Mouse (Mus musculus) urinary bladder, postnatal 14 days (tissue): ENCODE measurements at regions not wholly inside any gene's neighbourhood (a gene's known extent, or its start where the extent isn't known, plus 50 kb on each side); places are given as distances from the start of the nearest gene placed in this dataset.

Experiments used
- DNase-seq: peaks from one replicate; pipeline ENCODE4 v3.0.0; 2021; ENCODE audit warnings: low spot score

DNA sequence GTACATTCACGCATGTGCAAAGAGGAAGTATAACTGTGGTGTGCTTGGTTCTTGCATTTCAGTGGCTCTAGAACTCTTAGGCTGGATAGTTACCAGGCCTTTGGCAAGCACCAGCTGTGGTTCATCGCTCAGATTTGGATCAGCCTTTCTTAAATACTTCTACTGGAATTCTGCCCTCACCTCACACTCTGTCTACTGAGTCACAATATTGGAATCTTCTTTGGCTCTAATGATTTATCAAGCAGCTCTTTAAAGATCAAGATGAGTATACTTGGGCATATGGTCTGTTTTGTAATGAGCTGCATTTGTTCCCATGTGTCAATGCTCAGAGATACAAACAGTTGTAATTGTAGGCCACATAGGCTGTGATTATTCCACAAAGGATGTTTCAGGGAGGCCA lies 197.5 kb downstream of the Icos start:
- no peak for DNase-seq

DNA sequence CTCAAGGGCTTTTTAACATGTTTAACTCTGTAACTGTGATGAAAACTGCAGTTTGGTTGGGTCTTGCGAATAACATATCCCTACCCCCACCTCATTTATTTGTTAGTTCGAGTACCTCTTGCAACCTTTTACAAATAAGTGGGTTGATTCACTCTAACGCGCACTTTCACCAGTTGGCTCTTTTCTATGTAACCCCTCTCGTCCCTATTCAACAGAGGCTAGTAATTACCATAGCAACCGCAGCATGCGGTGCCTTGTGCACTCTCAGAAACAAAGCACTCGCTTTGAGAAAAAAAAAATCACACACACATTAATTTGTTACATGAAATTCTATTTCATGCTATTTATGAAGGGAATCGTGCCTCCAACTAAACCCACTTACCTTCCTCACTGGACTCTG lies 201.7 kb downstream of the Icos start:
- no peak for DNase-seq

DNA sequence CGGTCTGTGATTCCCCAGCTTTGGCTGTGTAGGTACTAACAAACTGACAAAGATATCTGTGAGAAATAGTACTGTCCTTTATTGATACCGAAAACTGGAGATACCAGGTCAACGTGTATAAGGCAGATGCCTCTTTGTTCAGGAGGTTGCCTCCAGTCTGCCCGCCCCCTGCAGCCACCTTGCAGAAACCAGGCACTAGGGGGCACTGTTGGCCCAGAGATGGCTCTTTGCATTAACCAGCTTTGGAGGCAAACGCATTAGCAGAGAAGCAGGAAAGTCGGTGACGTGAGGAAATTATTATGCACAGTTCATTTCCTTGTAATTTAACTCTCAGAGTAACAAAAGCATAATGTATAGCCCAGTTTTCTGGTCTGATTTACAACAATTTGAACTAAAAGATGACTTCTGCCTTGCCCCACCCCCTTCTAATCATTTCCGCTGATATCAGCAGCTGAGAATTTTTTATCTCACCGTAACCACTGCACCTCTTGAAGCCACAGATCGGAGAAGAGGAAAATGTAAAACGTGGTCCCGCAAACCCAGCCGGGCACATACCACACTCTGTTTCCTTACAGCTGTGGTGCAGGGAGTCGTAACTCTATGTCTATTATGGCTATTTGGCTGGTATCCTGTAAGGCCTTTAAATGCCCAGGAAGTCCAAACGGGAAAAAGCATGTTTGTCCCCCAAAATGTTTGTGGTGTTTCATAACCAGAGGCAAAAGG lies 203.5 kb downstream of the Icos start:
- peak; percentile 92 for DNase-seq

DNA sequence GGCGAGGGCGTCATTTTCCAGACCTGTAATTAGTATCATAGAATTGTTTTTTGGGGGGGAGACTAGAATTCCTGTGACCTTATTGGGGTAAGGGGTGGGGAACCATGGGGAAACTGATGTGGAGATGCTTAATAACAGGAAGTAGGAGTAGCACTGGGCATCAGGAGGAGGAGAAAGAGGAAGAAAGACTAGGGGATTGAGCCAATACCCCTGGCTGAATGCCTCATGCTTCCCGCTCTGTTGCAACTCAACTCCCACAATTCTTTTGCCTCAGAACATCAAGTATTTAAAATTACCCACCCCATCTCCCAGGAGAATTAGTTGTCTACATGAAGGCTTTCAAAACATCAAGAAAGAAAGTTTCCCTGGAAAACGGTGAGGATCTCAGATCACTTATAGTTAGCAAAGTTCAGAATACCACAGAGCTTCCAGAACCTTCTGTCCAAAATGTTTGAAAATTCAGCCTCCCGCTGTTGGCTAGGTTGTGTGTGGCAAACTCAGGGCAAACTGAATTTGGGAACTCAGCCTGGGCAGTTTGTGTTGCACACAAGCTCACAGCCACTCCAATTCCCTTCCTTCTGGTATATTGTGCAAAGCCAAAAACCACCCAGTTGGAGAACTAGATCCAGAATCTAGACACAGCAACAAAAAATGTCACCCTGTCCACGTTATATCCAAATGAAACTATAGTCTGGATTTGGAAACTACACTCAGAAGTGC lies 209.8 kb downstream of the Icos start:
- DNase-seq, result no peak

DNA sequence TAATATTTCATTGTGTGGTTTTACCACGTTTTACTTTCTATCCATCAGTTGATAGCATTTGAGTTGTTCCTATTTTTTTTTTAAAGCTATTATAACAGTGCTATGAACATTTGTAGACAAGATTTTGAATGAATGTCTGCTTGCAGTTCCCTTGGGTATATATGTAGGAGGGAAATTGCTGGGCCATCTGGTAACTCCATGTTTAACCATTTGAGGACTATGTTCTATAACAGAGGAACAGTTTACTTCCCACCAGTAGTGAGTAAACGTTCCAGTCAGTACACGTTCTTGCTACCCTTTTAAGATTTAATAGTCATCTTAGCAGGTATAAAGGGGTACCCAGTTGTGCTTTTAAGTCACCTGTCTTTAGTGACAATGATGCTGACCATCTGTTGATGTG lies 213.2 kb downstream of the Icos start:
- DNase-seq, result no peak

DNA sequence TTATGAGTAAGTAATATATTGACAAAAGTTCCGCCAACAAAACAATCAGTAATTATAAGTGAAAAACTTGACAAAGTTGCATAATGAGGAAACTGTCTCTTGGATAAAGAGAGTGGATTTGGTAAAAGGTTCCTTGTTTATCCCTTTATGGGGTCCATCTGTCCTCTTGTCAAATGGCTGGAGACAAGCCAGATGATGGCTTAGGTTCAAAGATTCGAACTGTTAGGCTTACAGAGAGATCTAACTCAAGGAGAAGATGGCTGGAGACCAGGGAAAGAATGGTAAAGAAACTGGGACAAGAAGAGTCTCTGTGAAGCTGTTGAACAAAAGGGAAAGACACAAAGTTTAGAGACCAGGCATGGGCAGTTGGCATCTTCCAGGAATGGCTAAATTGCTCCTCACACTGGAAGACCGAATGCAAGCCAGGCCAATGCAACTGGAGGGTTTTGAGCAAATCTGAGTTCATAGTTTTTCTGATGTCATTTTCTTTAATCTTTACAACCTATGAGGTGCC lies 220.9 kb downstream of the Icos start:
- DNase-seq, result no peak

DNA sequence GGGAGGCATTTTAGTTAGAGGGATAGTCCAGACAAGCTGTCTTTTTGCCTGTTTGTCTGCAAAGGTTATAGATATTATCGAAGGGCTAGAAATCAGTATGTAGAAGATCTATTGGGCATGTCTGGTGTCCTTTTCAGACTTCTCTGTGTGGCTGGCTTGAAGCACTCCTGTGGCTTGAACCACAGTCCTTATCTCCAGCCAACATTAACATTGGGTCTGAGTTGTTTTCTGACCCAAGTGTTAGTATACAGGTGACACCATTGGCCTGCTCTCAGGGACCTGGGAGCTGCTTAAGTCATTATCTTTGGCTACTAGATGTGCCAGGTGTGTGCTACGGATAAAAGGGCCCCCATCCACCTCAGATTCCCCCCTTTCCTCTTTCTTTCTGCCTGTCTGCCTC lies 223.3 kb downstream of the Icos start:
- DNase-seq, result no peak

DNA sequence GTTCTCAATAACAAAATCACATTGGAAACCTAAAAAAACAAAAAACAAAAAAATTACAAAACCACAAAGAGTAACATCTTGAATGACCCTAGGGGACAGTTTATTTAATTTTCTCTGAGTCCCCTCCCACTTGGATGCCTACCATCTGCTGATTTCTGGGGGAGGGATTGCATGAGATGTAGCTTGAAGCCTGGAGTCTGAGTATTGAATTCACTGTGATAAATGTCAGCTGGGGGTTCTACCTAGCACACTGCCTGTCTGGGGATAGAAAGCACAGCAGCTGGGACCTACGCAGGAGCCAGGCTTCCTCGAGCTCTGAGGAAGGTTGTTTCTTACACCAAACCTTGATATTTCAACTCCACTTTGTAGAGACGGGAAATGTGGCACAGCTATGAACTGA lies 224.4 kb downstream of the Icos start:
- no peak for DNase-seq

DNA sequence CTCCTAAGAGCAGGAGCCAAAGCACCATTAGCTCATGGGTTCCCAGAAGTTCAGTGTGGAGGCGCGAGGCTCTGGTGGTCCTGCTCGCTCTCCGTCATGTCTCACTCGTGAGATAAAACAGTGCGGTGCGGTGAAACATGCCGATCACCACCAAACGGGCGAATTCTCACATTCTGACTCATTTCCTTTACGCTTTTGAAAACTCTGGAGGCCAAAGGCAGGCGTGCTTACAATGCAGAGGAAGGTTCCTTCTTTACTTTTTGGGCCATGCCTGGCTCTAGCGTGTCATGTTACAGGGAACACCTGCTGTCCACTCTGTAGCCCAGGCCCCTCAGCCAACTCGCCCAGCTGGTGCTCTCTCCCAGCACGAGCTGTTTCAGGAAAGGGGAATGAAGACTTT lies 225.4 kb downstream of the Icos start:
- peak; percentile 30 for DNase-seq

DNA sequence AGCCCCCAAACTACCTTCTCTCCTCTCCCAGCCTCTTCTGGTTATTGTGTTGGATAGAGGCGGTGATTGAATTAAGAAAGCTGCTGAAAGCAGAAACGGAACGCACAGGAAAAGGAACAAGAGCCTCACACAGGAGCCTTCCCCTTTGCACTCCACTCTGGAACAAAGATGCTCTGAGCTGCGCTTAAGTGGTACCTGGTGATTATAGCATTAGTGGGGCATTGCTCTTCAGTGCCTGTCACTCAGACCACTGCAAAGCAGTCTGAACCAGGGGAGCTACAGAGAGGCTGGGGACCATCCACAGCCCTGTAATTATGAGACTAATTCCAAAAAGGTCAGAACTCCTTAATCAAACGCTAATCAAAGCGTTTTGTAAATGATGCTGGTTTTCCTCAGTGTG lies 225.9 kb downstream of the Icos start:
- DNase-seq, result no peak

DNA sequence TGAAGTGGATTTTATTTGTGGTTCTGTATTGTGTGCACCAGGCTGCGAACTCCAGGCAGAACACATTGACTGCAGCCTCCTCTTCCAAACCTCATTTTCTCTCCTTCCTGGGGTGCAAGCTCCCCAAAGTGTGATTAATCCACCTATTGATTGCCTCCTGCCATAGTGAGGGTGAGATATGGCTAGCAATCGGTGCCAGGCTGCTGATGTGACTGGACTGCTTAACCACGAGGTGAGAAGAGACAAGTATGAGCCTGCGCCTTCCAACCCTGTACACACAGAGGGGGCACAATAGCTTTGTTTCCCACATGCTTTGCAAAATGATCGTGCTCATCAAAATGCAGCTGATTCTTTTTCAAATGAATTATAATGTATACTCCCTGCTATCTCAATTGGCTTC lies 227.4 kb downstream of the Icos start:
- DNase-seq, result no peak

DNA sequence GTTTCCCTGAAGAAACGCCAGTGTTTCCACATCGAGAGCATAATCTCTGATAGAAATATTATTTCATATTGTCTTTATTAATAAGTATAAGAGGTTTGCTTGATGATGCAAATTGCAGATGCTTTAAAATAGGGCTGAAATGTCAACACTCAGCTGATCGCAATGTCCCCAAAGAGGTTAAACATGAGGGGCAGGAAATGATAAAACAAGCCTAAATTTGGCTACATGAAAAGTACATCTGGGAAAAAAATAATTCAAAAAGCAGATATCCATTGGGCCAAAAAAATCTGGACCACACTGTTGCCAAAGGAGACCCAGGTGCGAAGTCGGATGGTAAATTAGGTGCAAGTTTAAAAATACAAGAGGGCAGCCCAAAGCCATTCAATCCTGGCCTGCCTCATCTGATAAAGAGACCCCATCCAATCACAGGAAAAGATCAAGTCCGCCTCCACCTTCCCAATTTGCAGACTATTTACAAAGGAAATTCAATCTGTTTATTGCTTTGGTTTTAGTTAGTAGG lies 229.2 kb downstream of the Icos start:
- no peak for DNase-seq

DNA sequence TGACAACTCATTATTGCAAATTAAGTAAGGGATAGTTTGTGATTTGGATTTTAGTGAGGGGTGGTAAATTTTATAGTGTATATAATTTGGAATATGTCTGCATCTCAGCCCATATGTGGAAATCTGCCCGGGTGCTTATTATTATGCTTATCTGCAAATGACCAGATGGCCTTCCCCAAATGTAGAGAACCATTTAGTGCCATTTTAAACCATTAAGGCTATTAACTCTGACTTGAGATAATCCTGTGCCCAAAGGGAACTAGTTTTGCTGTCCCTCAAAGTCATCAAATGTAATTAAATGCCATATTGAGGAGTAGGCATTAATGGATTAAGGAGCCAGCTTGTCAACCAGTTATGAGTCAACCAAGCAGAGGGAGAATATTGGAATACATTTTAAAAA lies 230.7 kb downstream of the Icos start:
- DNase-seq, result no peak

DNA sequence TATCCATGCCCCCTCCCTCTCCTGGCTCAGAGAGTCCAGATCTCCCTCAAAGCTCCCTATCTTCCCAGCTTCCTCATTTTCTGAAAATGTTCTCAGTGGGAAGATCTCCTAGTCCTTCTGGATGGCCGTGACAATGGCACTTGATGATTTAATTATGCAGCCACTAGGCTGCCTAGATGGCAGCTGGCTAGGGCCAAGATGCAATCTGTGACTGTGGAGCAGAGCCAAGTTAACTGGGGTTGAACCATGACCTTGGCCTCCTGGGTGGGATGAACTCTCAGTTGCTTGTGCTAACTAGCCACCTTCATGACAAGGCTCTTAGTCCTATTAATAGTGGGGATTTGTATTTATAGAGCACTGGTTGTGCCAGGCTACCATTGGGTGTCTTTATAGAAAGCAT lies 243.4 kb downstream of the Icos start:
- no peak for DNase-seq

DNA sequence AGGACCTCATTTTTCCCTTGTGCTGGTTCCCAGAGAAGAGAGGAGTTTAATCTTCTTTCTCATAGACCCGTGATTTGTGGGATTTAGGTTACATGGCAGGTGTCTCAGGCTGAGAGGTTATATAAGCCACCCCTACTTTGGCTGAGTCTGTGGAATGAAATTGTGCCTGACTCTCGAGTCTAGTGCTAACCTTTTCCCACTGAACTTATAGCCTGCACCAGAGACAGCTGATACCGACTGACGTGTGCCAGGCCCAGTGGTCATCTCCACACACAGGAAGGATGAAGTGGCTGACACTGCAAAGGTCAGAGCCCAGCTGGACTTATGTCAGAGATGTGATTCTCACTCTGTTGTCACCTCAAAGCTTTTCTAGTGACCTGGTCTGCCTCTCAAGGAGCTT lies 251.2 kb downstream of the Icos start:
- DNase-seq, result no peak

DNA sequence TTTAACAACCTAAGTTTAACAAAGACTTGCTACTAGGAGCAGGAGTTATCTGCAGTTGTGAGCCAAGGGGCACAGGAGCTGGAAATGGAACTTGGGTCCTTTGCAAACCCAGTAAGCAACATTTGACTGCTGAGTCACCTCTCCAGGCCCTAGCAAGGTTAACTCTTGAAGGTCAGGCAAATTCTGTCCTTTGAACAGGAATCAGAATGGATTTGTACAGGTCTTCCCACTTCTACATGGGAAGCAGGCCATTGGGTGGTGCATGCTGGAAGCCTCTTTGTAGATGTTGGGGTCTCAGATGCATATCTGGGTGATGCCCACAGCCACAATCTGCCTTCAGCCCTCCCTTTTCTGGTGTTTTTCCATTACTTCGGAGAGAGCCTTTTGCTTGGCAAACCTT lies 255.3 kb downstream of the Icos start:
- DNase-seq, result no peak

DNA sequence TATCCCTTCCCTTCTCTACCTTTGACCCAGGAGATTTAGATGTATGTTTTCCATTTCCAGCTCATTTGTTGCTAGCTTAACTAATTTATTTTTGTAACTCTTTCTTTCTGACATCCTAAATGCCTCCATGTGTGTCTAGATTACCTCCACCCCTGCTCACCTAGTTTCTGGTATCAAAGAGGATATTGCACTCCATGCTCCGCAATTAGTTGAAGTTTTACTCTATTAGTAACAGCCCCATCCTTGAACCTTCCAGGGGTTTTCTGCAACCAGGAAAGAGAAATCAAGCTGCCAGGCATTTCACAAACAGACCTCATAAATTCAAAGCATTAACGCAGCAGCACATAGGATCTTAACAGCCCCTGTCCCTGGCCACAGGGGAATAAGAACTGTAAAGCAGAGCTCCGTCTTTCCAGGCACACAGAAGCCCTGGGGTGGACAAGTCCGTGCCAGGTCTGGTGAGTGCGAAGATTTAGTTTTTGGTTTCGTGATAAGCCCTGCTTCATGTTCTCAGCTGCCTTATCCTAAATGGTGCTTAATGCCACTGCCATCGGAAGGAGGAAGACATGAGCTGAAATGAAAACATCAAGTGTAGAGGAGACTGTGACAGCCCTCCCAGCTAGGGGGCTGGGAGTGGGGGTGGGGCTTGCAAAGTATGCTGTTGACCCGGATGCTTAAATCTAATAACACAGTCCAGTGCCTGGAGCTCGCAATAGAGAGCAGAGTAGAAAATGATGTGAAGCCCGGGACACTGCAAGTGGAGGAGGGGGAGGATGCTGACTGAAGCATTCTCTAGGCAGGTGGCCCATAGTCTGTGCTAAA lies 256.0 kb downstream of the Icos start:
- no peak for DNase-seq

DNA sequence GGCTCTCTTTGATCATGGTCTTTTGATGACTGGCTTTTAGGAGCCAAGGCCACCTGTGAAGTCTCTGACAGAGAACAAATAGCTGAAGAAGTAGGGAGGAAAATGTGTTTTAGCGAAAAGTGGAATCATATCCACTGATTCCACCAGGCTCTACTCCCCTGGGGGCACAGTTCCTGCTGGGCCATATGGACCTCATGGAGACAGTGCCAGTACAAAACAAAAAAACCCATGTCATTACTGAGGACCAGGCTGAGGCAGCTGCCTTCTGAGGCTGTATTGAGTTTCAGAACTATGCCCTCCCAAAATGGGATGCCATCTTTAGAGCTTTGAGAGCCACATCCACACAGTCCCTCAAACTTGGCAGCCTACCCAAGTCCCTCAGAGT lies 256.6 kb downstream of the Icos start:
- no peak for DNase-seq

DNA sequence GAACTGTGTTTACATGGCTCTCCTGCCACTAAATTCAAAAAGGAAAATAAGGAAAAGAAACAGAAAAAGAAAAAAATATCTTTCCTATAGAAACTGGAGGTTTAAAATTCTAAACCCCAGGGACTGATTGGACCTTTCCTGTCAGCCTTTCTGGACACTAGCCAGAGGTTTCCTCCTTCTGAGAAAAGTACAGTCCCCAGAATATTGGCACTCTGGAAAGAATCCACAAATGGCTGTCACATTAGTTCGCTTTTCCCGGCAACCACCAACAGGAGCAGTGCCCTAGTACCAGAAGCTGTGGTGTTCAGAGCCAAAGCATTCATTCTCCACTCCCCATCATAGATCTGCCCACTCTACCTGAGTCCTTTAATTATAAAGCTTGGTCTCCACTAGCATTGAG lies 258.8 kb downstream of the Icos start:
- no peak for DNase-seq

DNA sequence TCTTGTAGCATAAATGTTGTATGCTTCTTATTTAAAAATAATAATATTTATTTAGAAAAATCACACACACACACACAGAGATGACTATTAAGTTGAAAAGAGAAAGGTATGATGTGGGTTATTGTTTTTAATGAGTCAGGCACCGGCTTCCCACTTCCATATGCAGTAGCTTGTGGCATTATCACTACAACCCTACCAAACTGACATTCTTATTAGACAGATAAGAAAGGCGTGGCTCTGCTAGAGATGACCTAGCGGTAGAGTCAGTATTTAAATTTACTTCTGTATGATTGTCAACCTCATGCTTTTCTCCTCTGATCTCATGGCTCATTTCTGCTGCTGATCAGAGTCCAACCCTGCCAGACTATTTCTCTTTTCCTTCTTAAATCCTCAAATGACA lies 260.9 kb downstream of the Icos start:
- DNase-seq, result no peak

DNA sequence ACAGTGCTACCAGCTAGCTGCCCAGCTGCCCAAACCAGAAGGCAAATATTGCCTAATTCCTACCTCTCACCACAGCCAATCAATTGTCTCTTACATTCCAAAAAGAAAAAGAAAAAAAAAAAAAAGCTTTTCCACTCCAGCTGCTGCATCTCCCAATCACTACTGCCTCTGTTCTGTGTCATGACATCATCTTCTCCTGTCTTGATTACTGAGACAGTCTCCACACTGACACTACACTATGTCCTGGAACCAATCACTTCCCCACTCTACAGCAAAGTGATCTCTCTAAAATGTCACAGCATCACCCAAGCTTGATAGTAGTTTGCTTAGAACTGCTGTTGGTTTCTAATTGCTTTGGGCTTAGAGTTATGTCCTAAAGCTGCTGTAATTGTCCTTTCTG lies 279.8 kb downstream of the Icos start:
- no peak for DNase-seq

DNA sequence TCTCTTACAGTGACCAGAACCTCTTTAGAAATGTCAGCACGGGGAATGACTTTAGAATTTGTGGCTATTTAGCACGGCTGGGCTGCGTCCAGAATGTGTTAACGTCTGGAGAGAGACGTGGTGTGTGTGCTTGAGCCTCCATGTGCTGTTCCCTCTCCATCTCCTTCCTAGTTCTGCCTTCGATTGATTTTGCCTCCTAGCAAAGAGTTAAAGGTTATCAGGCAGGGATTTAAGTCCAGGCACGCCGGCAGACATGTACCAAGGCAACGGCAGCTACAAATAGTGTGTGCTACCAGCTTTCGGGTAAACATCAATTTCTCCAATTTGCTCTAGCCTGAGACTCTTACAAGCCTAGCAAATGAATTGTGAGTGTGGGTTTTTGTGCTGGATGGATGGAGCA lies 285.7 kb downstream of the Icos start:
- no peak for DNase-seq

DNA sequence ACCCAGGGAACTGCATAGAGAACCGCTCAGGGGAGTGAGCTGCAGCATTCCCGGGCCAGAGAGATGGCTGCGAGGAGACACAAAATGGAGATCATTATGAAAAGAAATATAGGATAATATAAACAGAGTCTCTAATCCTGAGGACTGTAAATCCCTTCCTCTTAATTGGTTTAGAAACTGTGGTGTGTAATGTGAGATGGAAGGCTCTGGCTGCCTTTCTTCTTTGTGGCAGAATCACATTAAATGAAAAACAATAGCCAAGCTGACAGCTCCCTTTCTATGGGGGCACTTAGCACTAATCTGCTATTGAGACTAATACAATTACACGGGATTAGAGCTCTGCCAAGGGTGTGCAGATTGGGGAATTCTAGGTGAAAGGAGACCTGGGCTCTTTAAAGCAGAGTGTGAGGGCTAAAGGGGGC lies 288.0 kb downstream of the Icos start:
- no peak for DNase-seq
